Mouse (Mus musculus): ENCODE measurements around the gene En2.

DNA sequence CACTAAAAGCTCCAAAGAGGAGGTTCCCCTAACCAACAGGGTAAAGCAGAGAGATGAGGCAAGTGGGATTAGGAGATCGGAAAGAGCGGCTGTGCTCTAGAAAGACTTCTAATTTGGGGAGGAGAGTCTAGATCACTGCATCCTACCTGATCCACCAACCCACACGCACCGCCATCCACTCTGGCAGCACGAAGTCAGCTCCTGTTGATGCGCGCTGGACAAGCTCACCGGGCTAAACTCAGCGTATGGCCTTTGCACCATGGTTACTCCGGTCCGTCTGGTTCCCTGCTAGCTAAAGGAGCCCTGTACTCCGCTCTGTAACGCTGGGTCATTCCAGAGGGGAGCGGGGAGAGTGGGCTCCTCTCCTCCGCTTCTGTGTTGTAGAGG, 6.4 kb upstream of the En2 start:
- TF ChIP-seq CTCF (IDR thresholded peaks at IDR 0.05; ENCODE audit: insufficient read depth, low read depth, low read length) = no peak
- no peak for TF ChIP-seq POLR2A (IDR thresholded peaks at IDR 0.05; ENCODE audit: insufficient read depth, low read depth, low read length)

Data from olfactory bulb, adult 2 months (tissue).